ENCODE assay signal across 9 mouse cellular contexts in the genomic region with DNA sequence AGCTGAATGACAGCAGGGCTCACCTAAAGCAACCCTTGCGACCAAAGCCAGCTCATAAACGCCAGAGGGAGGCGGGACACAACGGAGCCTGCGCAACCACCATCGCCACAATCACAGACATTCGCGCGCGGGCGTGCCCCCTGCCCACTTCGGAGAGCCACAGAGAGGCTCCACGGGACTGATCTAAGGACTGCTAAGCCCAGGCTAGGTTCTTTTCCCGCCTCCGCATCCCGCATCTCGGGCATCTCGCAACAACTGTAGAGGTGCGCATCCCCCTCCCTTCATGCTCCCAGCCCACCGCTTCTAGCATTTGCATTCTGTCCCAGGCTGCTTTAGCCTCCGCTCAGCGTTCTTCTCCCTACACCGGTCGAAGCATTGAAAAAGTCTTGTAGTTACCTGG. TPM values are rescaled to one million over a fixed set of nuclear protein-coding genes. Genes with fewer than 3 reads are reported as not detected.
DNase-seq lines count a peak whose midpoint lies in the region; ATAC-seq lines count a peak whose summit lies in the region.
"Had no signal": no experiment of that assay in that cellular context is flagged by ENCODE, and none has a peak within 500 bp of the region (broad histone marks: within the 10 kb centered on the region; RNA-seq: fewer than 3 reads in every experiment).

A gene (plus strand): TSS at position 148 of the 400 bp plus-strand sequence.

- no peaks in the 10 kb centered on the region for H3K27me3 ChIP-seq in embryonic facial prominence, embryonic 11.5 days (ENCODE audit: control insufficient read depth, insufficient read depth, low read length)
- no peaks in the 10 kb centered on the region for H3K27me3 ChIP-seq in hindbrain, embryonic 16.5 days (replicated peaks; ENCODE audit: control insufficient read depth, insufficient read depth, low read length)

- peak; percentile 87 for DNase-seq in heart, adult 11 months
- no peak for DNase-seq in heart, adult 9 months (ENCODE audit: low spot score in 2 of 2)
- peak; percentile 6 for DNase-seq in 3134 (ENCODE audit: extremely low read depth, insufficient read length, low spot score)
- DNase-seq in embryonic facial prominence, embryonic 11.5 days (ENCODE audit: low spot score) = peak; percentile 28
- peak; percentile 26 for DNase-seq in neural tube, embryonic 10.5 days (ENCODE audit: extremely low spot score, low spot score)
- DNase-seq in urinary bladder, adult 18-20 months (ENCODE audit: low spot score in 2 of 2) = no peak

- WGBS in embryonic facial prominence, embryonic 11.5 days = 4% methylated on average over 24 of the region's 24 CpGs
- WGBS in hindbrain, embryonic 16.5 days = 3% methylated on average over 24 of the region's 24 CpGs

- H3K9ac ChIP-seq in embryonic facial prominence, embryonic 11.5 days (replicated peaks; ENCODE audit: low read length) = peak within 1 kb of the TSS; percentile 51
- peak within 1 kb of the TSS; percentile 33 for H3K9ac ChIP-seq in hindbrain, embryonic 16.5 days (ENCODE audit: low read depth, low read length)

- no peaks in the 10 kb centered on the region for H3K4me1 ChIP-seq in embryonic facial prominence, embryonic 11.5 days (ENCODE audit: control insufficient read depth, insufficient read depth, low read length)
- no peaks in the 10 kb centered on the region; the same call in 1 of the 2 replicates for H3K4me1 ChIP-seq in hindbrain, embryonic 16.5 days (ENCODE audit: control insufficient read depth, insufficient read depth, low read depth, low read length)

- H3K27ac ChIP-seq in embryonic facial prominence, embryonic 11.5 days (replicated peaks; ENCODE audit: low read depth, low read length) = no peak within 1 kb of the TSS
- no peak within 1 kb of the TSS for H3K27ac ChIP-seq in hindbrain, embryonic 16.5 days (ENCODE audit: low read depth, low read length)

- no peaks in the 10 kb centered on the region for H3K9me3 ChIP-seq in embryonic facial prominence, embryonic 11.5 days (replicated peaks; ENCODE audit: control insufficient read depth, low read length)
- no peaks in the 10 kb centered on the region for H3K9me3 ChIP-seq in hindbrain, embryonic 16.5 days (ENCODE audit: control insufficient read depth, low read length)
- H3K9me3 ChIP-seq: G1E had no signal

- ATAC-seq in embryonic facial prominence, embryonic 11.5 days (replicated peaks; ENCODE audit: insufficient number of reproducible peaks, low FRiP score, low TSS enrichment, low read depth) = peak; percentile 52; the same call in 1 of the 2 replicates
- ATAC-seq in hindbrain, embryonic 16.5 days = peak; percentile 75
- ATAC-seq in cerebellum, adult (ENCODE audit: insufficient number of reproducible peaks, low FRiP score, low TSS enrichment) = no peak

- H3K36me3 ChIP-seq in embryonic facial prominence, embryonic 11.5 days (replicated peaks; ENCODE audit: control insufficient read depth, insufficient read depth, low read depth, low read length) = no peaks in the 10 kb centered on the region
- peaks cover 10% of the 10 kb centered on the region; the same call in 1 of the 2 replicates for H3K36me3 ChIP-seq in hindbrain, embryonic 16.5 days (ENCODE audit: control insufficient read depth, insufficient read depth, low read length)

- H3K4me2 ChIP-seq in embryonic facial prominence, embryonic 11.5 days (ENCODE audit: low read depth, low read length) = peak within 1 kb of the TSS; percentile 68
- peak within 1 kb of the TSS; percentile 69 for H3K4me2 ChIP-seq in hindbrain, embryonic 16.5 days (ENCODE audit: low read length)

- peak within 1 kb of the TSS; percentile 36 for H3K4me3 ChIP-seq in embryonic facial prominence, embryonic 11.5 days (ENCODE audit: low read depth, low read length)
- H3K4me3 ChIP-seq in hindbrain, embryonic 16.5 days (ENCODE audit: low read length) = peak within 1 kb of the TSS; percentile 41

RNA-seq across cellular contexts. Expression of the gene that starts here (rescaled TPM):
- 0.07 and 0.11 TPM in 2 replicates for polyA plus RNA-seq in embryonic facial prominence, embryonic 11.5 days (2014; fragmentation: Nextera tagmentation; extraction: Ambion mirVana)
- polyA plus RNA-seq in hindbrain, embryonic 16.5 days (2015; fragmentation: Nextera tagmentation; extraction: Ambion mirVana) = 0.13 and 0.19 TPM in 2 replicates

Comparison
In these comparisons a context has a peak if more than half of its experiments do, and no peak if none do; other contexts are left out.
1. DNase-seq: peak in heart, adult 11 months (single experiment), 3134 (single experiment) and neural tube, embryonic 10.5 days (single experiment); none in heart, adult 9 months (0 of 2) and urinary bladder, adult 18-20 months (0 of 2).
2. Peak in DNase-seq, ATAC-seq, H3K4me3 ChIP-seq, H3K9ac ChIP-seq and H3K4me2 ChIP-seq in embryonic facial prominence, embryonic 11.5 days; RNA of the gene not detected or under 1 TPM.
3. Peak in ATAC-seq, H3K4me3 ChIP-seq, H3K9ac ChIP-seq and H3K4me2 ChIP-seq in hindbrain, embryonic 16.5 days; RNA of the gene not detected or under 1 TPM.